Mouse (Mus musculus) intestine, postnatal 0 days (tissue): ENCODE results near the gene Ehf. TPM values are rescaled to one million over a fixed set of nuclear protein-coding genes. Genes with fewer than 3 reads are reported as not detected.

Experiments used
- ATAC-seq: fragments of 200-750 bp; cut with Nextera tagmentation; 2 replicates; pipeline ENCODE4 v1.8.0; 2017; ENCODE audit warnings: mild to moderate bottlenecking, moderate TSS enrichment, moderate library complexity
- H3K27ac ChIP-seq: fragments of 300-500 bp; sonication (generic); 2 replicates; pipeline ENCODE4 v1.5.1; 2014; ENCODE audit warnings: mild to moderate bottlenecking, low read depth, low read length, moderate library complexity
- H3K27me3 ChIP-seq: fragments of 300-500 bp; sonication (generic); replicated peaks from 2 replicates; pipeline ENCODE4 v1.6.1; 2014; ENCODE audit warnings: low read length, mixed read lengths; ENCODE audit not compliant: control insufficient read depth, insufficient read depth
- H3K36me3 ChIP-seq: fragments of 300-500 bp; sonication (generic); 2 replicates; pipeline ENCODE4 v1.6.1; 2014; ENCODE audit warnings: mild to moderate bottlenecking, moderate library complexity; ENCODE audit not compliant: control insufficient read depth, insufficient read depth
- H3K4me1 ChIP-seq: fragments of 300-500 bp; sonication (generic); replicated peaks from 2 replicates; pipeline ENCODE4 v1.6.1; 2014; ENCODE audit warnings: antibody characterized with exemption, low read length, mixed read lengths; ENCODE audit not compliant: control insufficient read depth, insufficient read depth
- H3K4me2 ChIP-seq: fragments of 300-500 bp; sonication (generic); replicated peaks from 2 replicates; pipeline ENCODE4 v1.6.1; 2014; ENCODE audit warnings: low read depth, mild to moderate bottlenecking, moderate library complexity
- H3K4me3 ChIP-seq: fragments of 300-500 bp; sonication (generic); 2 replicates; pipeline ENCODE4 v1.5.1; 2014; ENCODE audit warnings: low read depth, low read length
- H3K9ac ChIP-seq: fragments of 300-500 bp; sonication (generic); 2 replicates; pipeline ENCODE4 v1.6.1; 2014; ENCODE audit warnings: mild to moderate bottlenecking, low read depth, low read length
- H3K9me3 ChIP-seq: fragments of 300-500 bp; sonication (generic); 2 replicates; pipeline ENCODE4 v1.6.1; 2016; ENCODE audit warnings: mixed run types; ENCODE audit not compliant: control insufficient read depth
- CTCF ChIP-seq: sonication (generic); IDR thresholded peaks from 2 replicates; pipeline ENCODE4 v1.5.1; 2016; ENCODE audit warnings: low read depth, mild to moderate bottlenecking, control low read depth, antibody characterized with exemption, moderate library complexity
- WGBS: fragments of 180-500 bp; shearing (Covaris S2); extraction: QIAGEN DNeasy Blood & Tissue Kit; methylation state at CpG from one replicate; pipeline ENCODE4 v1.1.7; 2014; 5-methylcytosine and 5-hydroxymethylcytosine counted together
- polyA plus RNA-seq: library from polyadenylated mRNA; unstranded; fragments of >200 nt; fragmentation: Nextera tagmentation; extraction: Ambion mirVana; gene quantifications from 2 replicates; pipeline ENCODE4 v1.2.1, GENCODE M21; 2015

Gene Ehf
- polyA plus RNA-seq, 1 experiment from 2014 or later, result 24.3 TPM

GRCm38 (mm10) chr2:103310663-103311062, 7.6 kb upstream of the Ehf start:
- H3K4me1 ChIP-seq, result no peaks in the 10 kb centered on the region; the same call in 1 of the 2 replicates
- H3K36me3 ChIP-seq, result no peaks in the 10 kb centered on the region
- WGBS, result 75% methylated on average over 5 of the region's 5 CpGs
- no peak overlapping the region for H3K27ac ChIP-seq
- no peaks in the 10 kb centered on the region for H3K27me3 ChIP-seq
- H3K4me2 ChIP-seq, result no peak overlapping the region
- H3K9ac ChIP-seq, result no peak overlapping the region
- no peak for TF ChIP-seq CTCF
- ATAC-seq, result no peak
- no peak overlapping the region for H3K4me3 ChIP-seq
- H3K9me3 ChIP-seq, result no peaks in the 10 kb centered on the region

DNA sequence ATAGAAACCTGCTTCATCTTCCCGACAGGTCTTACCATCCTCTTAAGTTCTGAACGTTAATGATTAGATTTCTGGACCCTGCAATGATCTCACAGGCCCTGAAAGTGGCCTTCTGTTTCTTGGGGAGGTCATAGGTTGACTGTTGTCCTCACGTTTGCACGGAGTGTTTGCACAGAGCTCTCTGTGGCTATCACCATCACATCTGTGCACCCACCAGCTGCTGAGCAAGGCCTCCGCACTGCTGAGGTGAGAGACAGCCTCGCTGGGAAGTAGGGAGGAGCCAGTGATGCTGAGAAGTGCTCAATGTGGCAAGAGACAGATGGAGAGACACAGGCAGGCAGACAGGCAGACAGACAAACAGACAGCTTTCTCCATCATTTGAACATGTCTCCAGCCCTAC, 3.6 kb upstream of the Ehf start:
- no peaks in the 10 kb centered on the region for H3K9me3 ChIP-seq
- no peak overlapping the region for H3K9ac ChIP-seq
- H3K4me3 ChIP-seq, result no peak overlapping the region
- WGBS, result 22% methylated on average over 6 of the region's 6 CpGs
- H3K27me3 ChIP-seq, result no peaks in the 10 kb centered on the region
- H3K4me1 ChIP-seq, result peaks cover 3% of the 10 kb centered on the region; the same call in 1 of the 2 replicates
- no peak overlapping the region for H3K4me2 ChIP-seq
- no peak for TF ChIP-seq CTCF
- H3K27ac ChIP-seq, result no peak overlapping the region
- no peaks in the 10 kb centered on the region for H3K36me3 ChIP-seq
- ATAC-seq, result no peak

GRCm38 (mm10) chr2:103302669-103303068, 409 bp downstream of the Ehf start:
- WGBS, result 29% methylated on average over 6 of the region's 6 CpGs
- Histone ChIP-seq H3K9ac (no peak overlapping the region), H3K9me3 (no peaks in the 10 kb centered on the region), H3K27ac (no peak overlapping the region; the same call in 1 of the 2 replicates), H3K27me3 (no peaks in the 10 kb centered on the region), H3K4me3 (peak overlapping the region; percentile 26), H3K4me1 (0 out of 2 replicates have a peak, but pooled peaks cover 3% of the 10 kb centered on the region), H3K4me2 (peak overlapping the region; percentile 46), H3K36me3 (no peaks in the 10 kb centered on the region)
- TF ChIP-seq CTCF, result no peak
- peak; percentile 34 for ATAC-seq

GRCm38 (mm10) chr2:103298711-103299463, 4.2 kb downstream of the Ehf start:
- Histone ChIP-seq H3K36me3 (no peaks in the 10 kb centered on the region), H3K27ac (no peak overlapping the region), H3K4me3 (0 out of 2 replicates have a peak overlapping the region, but pooled peaks have one; percentile 18), H3K27me3 (no peaks in the 10 kb centered on the region), H3K9me3 (no peaks in the 10 kb centered on the region), H3K4me1 (0 out of 2 replicates have a peak, but pooled peaks cover 5% of the 10 kb centered on the region), H3K4me2 (peak overlapping the region; percentile 55), H3K9ac (no peak overlapping the region)
- 32% methylated on average over 13 of the region's 13 CpGs for WGBS
- ATAC-seq, result 0 out of 2 replicates have a peak, but pooled peaks have one; percentile 8
- no peak for TF ChIP-seq CTCF

DNA sequence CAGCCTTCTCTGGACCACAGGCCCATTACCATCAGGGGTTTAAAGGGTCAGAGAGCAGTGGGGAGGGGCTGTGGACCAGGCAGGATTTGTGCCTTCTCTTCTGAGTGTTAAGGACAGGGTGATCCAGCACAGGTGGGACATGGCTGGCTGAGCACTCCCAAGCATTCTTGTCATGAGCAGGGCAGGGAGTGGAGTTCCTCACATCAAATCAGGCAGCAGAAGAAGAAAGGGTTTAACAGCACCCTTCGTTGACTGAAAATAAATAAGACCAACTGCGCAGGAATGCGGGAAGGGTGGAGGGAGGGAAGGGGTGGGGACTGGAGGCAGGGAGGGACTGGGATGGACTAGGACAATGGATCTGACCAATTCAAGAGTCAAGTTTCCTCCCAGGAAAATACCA, 8.6 kb downstream of the Ehf start:
- ATAC-seq, result no peak
- 9% methylated on average over 3 of the region's 3 CpGs for WGBS
- TF ChIP-seq CTCF, result no peak
- no peak overlapping the region for H3K9ac ChIP-seq
- H3K4me2 ChIP-seq, result no peak overlapping the region
- H3K9me3 ChIP-seq, result no peaks in the 10 kb centered on the region
- H3K4me1 ChIP-seq, result peaks cover 15% of the 10 kb centered on the region
- H3K27ac ChIP-seq, result no peak overlapping the region
- H3K4me3 ChIP-seq, result no peak overlapping the region
- H3K27me3 ChIP-seq, result no peaks in the 10 kb centered on the region
- H3K36me3 ChIP-seq, result no peaks in the 10 kb centered on the region

DNA sequence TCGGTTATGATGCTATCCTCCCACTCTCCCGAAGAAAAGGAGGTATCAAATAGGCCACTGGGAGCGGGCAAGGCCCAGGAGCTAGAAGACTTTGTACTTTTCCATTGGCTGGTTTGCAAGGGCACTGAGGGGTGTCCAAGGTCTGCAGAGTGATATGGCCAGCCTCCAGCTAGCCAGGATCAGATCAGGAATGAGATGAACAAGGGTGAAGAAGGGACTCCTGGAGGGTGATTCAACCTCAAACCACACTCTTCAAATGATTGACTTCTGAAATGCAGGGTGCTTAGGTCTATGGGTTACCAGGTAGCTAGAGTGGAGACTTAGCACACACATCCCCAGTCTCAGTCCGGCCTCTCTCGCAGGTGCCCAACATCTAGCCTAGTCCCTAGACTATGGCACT, 9.3 kb downstream of the Ehf start:
- no peaks in the 10 kb centered on the region for H3K9me3 ChIP-seq
- no peaks in the 10 kb centered on the region for H3K36me3 ChIP-seq
- H3K27me3 ChIP-seq, result no peaks in the 10 kb centered on the region
- H3K4me2 ChIP-seq, result 0 out of 2 replicates have a peak overlapping the region, but pooled peaks have one; percentile 17
- peaks cover 17% of the 10 kb centered on the region for H3K4me1 ChIP-seq
- TF ChIP-seq CTCF, result peak; percentile 25; the same call in 1 of the 2 replicates
- WGBS, result 54% methylated on average over 5 of the region's 5 CpGs
- H3K9ac ChIP-seq, result no peak overlapping the region
- peak; percentile 60; the same call in 1 of the 2 replicates for ATAC-seq
- no peak overlapping the region for H3K27ac ChIP-seq
- no peak overlapping the region for H3K4me3 ChIP-seq
